Mouse (Mus musculus): ENCODE measurements around the gene Efna2. TPM values are rescaled to one million over a fixed set of nuclear protein-coding genes. Genes with fewer than 3 reads are reported as not detected.

The Efna2 gene
- total and polyA plus RNA-seq, 3 experiments, result 0.23 to 1.5 (median 0.86) TPM

- peaks cover 6 to 9% of the 10 kb centered on the region in 2 experiments for H3K4me1 ChIP-seq (ENCODE audit: control insufficient read depth in 1 of 2, insufficient read depth in 2 of 2)
- dilution Hi-C loops (cut with MboI; ENCODE audit: extremely low pct_ligation_motif_present, extremely low pct_unique_long_range_greater_than_20kb, low sequenced_read_pairs) (no loop called here), in situ Hi-C loops (cut with MboI; ENCODE audit: low pct_ligation_motif_present, low pct_unique_long_range_greater_than_20kb, low sequenced_read_pairs) (no loop called here)
- TF ChIP-seq ZMIZ1 (IDR thresholded peaks at IDR 0.05; ENCODE audit: low read depth, low read length), result no peak
- no peak for TF ChIP-seq RCOR1 (conservative IDR thresholded peaks at IDR 0.05; ENCODE audit: low read depth, low read length)
- no peak for TF ChIP-seq ZC3H11A (IDR thresholded peaks at IDR 0.05; ENCODE audit: low read depth, low read length)
- TF ChIP-seq E2F4 (IDR thresholded peaks at IDR 0.05; ENCODE audit: insufficient replicate concordance, low read depth, low read length), result no peak
- TF ChIP-seq MXI1 (IDR thresholded peaks at IDR 0.05; ENCODE audit: low read depth, low read length), result no peak
- no peak for TF ChIP-seq POLR2A (IDR thresholded peaks at IDR 0.05; ENCODE audit: low read depth, low read length)
- TF ChIP-seq BHLHE40 (IDR thresholded peaks at IDR 0.05; ENCODE audit: low read depth, low read length), result no peak
- no peak for TF ChIP-seq CTCF (conservative IDR thresholded peaks at IDR 0.05 in 1 of 2, IDR thresholded peaks at IDR 0.05 in 1 of 2; ENCODE audit: low read depth in 2 of 2, low read length in 2 of 2)
- no peak for TF ChIP-seq IRF4 (IDR thresholded peaks at IDR 0.05; ENCODE audit: low read depth, low read length)
- TF ChIP-seq MAZ (IDR thresholded peaks at IDR 0.05; ENCODE audit: low read depth, low read length), result no peak
- no peak for TF ChIP-seq PAX5 (IDR thresholded peaks at IDR 0.05; ENCODE audit: low read length)
- TF ChIP-seq SMC3 (IDR thresholded peaks at IDR 0.05; ENCODE audit: low read depth, low read length), result no peak
- no peak for TF ChIP-seq HCFC1 (IDR thresholded peaks at IDR 0.05; ENCODE audit: low read depth, low read length)
- no peak for TF ChIP-seq CHD1 (IDR thresholded peaks at IDR 0.05; ENCODE audit: low read depth, low read length)
- no peak overlapping the region for H3K4me3 ChIP-seq (replicated peaks in 1 of 3; ENCODE audit: low read depth in 2 of 3, low read length in 2 of 3, poor library complexity in 1 of 3)
- H3K4me2 ChIP-seq (ENCODE audit: insufficient read depth, low read depth, poor library complexity, severe bottlenecking), result no peak overlapping the region
- H3K36me3 ChIP-seq (replicated peaks in 1 of 2; ENCODE audit: control insufficient read depth in 1 of 2, insufficient read depth in 1 of 2, low read length in 1 of 2), result peaks cover 59 to 72% of the 10 kb centered on the region in 2 experiments
- H3K9me3 ChIP-seq (replicated peaks; ENCODE audit: low read length), result no peaks in the 10 kb centered on the region
- DNase-seq (ENCODE audit: extremely low read depth), result no peak
- no peaks in the 10 kb centered on the region for H3K79me2 ChIP-seq (replicated peaks; ENCODE audit: control insufficient read depth, extremely low read depth, insufficient read depth, poor library complexity, severe bottlenecking)
- no peaks in the 10 kb centered on the region for H3K27me3 ChIP-seq (replicated peaks)
- H3K9ac ChIP-seq (ENCODE audit: insufficient read depth, low read depth), result no peak overlapping the region
- H3K27ac ChIP-seq (ENCODE audit: insufficient read depth, low read depth), result no peak overlapping the region
Measured at GRCm38 (mm10) chr10:80131952-80132350, 47.3 kb upstream of the Efna2 start.

- H3K9me3 ChIP-seq (replicated peaks; ENCODE audit: low read length), result no peaks in the 10 kb centered on the region
- H3K9ac ChIP-seq (ENCODE audit: insufficient read depth, low read depth), result no peak overlapping the region
- no peak overlapping the region for H3K4me2 ChIP-seq (ENCODE audit: insufficient read depth, low read depth, poor library complexity, severe bottlenecking)
- peak; percentile 22; the same call in 1 of the 2 replicates for TF ChIP-seq SMC3 (IDR thresholded peaks at IDR 0.05; ENCODE audit: low read depth, low read length)
- TF ChIP-seq CTCF (conservative IDR thresholded peaks at IDR 0.05 in 1 of 2, IDR thresholded peaks at IDR 0.05 in 1 of 2; ENCODE audit: low read depth in 2 of 2, low read length in 2 of 2), result peak in 1 of 2 experiments; percentile 29; a peak in 2 of 4 replicates
- TF ChIP-seq EP300 (IDR thresholded peaks at IDR 0.05; ENCODE audit: low read length), result no peak
- no peaks in the 10 kb centered on the region for H3K79me2 ChIP-seq (replicated peaks; ENCODE audit: control insufficient read depth, extremely low read depth, insufficient read depth, poor library complexity, severe bottlenecking)
- dilution Hi-C loops (cut with MboI; ENCODE audit: extremely low pct_ligation_motif_present, extremely low pct_unique_long_range_greater_than_20kb, low sequenced_read_pairs) (no loop called here), in situ Hi-C loops (cut with MboI; ENCODE audit: low pct_ligation_motif_present, low pct_unique_long_range_greater_than_20kb, low sequenced_read_pairs) (no loop called here)
- peaks cover 8 to 14% of the 10 kb centered on the region in 2 experiments for H3K4me1 ChIP-seq (ENCODE audit: control insufficient read depth in 1 of 2, insufficient read depth in 2 of 2)
- no peak overlapping the region for H3K27ac ChIP-seq (ENCODE audit: insufficient read depth, low read depth)
- peaks cover 2% of the 10 kb centered on the region for H3K27me3 ChIP-seq (replicated peaks)
- DNase-seq (ENCODE audit: extremely low read depth), result no peak
- H3K4me3 ChIP-seq (replicated peaks in 1 of 3; ENCODE audit: low read depth in 2 of 3, low read length in 2 of 3, poor library complexity in 1 of 3), result no peak overlapping the region
- peaks cover 45 to 58% of the 10 kb centered on the region in 2 experiments for H3K36me3 ChIP-seq (replicated peaks in 1 of 2; ENCODE audit: control insufficient read depth in 1 of 2, insufficient read depth in 1 of 2, low read length in 1 of 2)
Measured at GRCm38 (mm10) chr10:80133226-80133849, 45.9 kb upstream of the Efna2 start.

Data from CH12.LX (cell line).